Mouse (Mus musculus) limb, embryonic 14.5 days (tissue): ENCODE measurements at regions not wholly inside any gene's neighbourhood (a gene's known extent, or its start where the extent isn't known, plus 50 kb on each side); places are given as distances from the start of the nearest gene placed in this dataset.

ENCODE experiments used
- ATAC-seq: fragments of 200-750 bp; cut with Nextera tagmentation; 2 replicates; pipeline ENCODE4 v1.8.0; 2017; ENCODE audit warnings: low read depth, moderate number of reproducible peaks, moderate TSS enrichment; ENCODE audit not compliant: low FRiP score
- DNase-seq: peaks from one replicate; pipeline ENCODE4 v3.0.0-alpha.2; 2015; ENCODE audit warnings: low spot score
- H3K27ac ChIP-seq: fragments of 300-500 bp; sonication (generic); replicated peaks from 2 replicates; pipeline ENCODE4 v1.5.1; 2014; ENCODE audit warnings: low read depth, mild to moderate bottlenecking, low read length, moderate library complexity, mixed read lengths
- H3K27me3 ChIP-seq: fragments of 300-500 bp; sonication (generic); 2 replicates; pipeline ENCODE4 v1.6.1; 2014; ENCODE audit warnings: low read length, mixed read lengths; ENCODE audit not compliant: control insufficient read depth, insufficient read depth
- H3K36me3 ChIP-seq: fragments of 300-500 bp; sonication (generic); 2 replicates; pipeline ENCODE4 v1.6.1; 2014; ENCODE audit warnings: mild to moderate bottlenecking, low read length, moderate library complexity, mixed read lengths; ENCODE audit not compliant: control insufficient read depth, insufficient read depth
- H3K4me1 ChIP-seq: fragments of 300-500 bp; sonication (generic); 2 replicates; pipeline ENCODE4 v1.6.1; 2014; ENCODE audit warnings: antibody characterized with exemption, low read length, mixed read lengths; ENCODE audit not compliant: control insufficient read depth, insufficient read depth
- H3K4me2 ChIP-seq: fragments of 300-500 bp; sonication (generic); replicated peaks from 2 replicates; pipeline ENCODE4 v1.6.1; 2014; ENCODE audit warnings: low read depth, mild to moderate bottlenecking, low read length, moderate library complexity; ENCODE audit not compliant: severe bottlenecking
- H3K4me3 ChIP-seq: fragments of 300-500 bp; sonication (generic); replicated peaks from 2 replicates; pipeline ENCODE4 v1.5.1; 2014; ENCODE audit warnings: low read length
- H3K9ac ChIP-seq: fragments of 300-500 bp; sonication (generic); 2 replicates; pipeline ENCODE4 v1.6.1; 2014; ENCODE audit warnings: mild to moderate bottlenecking, low read depth, low read length, moderate library complexity; ENCODE audit not compliant: severe bottlenecking
- H3K9me3 ChIP-seq: fragments of 300-500 bp; sonication (generic); 2 replicates; pipeline ENCODE4 v1.6.1; 2016; ENCODE audit warnings: low read length; ENCODE audit not compliant: control insufficient read depth
- POLR2A ChIP-seq: fragments of 200-500 bp; IDR thresholded peaks from 2 replicates; pipeline ENCODE4 v1.8.0; 2012; ENCODE audit warnings: inconsistent platforms, mild to moderate bottlenecking, moderate library complexity, borderline replicate concordance; ENCODE audit not compliant: insufficient read depth, insufficient read length; ENCODE audit errors: extremely low read depth
- whole genome bisulfite sequencing: fragments of 180-500 bp; shearing (Covaris S2); extraction: QIAGEN DNeasy Blood & Tissue Kit; methylation state at CpG from one replicate; pipeline ENCODE4 v1.1.7; 2014; 5-methylcytosine and 5-hydroxymethylcytosine counted together

DNA sequence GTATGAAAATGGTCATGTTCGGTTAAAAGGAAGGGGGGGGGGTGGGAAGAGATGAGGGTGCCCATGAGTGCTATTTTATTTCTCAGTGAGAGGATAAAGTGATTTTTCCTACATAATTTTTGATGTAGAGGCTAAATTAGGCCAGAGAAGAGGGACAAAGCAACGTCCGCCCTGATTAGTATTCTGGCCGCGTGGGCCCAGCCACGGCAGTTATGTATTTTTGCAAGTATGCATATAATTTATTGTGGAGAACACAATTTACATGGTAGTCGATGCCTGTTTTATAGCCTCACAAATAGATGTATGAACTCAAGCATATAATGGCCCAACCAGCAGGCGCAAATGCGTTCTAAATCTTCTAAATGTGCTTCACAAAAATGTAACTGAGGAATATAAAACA is 132.8 kb downstream of the Mrm1 start:
- no peak for TF ChIP-seq POLR2A

DNA sequence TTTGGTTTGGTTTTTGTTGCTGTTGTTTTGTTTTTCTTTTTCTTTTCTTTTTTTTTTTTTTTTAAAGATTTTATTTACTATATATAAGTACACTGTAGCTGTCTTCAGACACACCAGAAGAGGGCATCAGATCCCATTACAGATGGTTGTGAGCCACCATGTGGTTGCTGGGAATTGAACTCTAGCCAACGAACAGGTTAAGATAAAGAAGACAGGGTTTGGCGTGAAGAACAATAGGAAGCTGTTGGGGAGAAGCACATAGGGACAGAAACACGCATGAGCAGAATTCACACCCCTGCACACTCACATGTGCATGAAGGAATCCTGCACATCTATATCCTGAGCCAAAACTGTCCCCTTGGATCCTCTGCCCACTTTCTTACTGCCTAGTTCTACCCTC is 135.0 kb downstream of the Mrm1 start:
- Histone ChIP-seq H3K36me3 (no peaks in the 10 kb centered on the region), H3K9ac (no peak overlapping the region), H3K9me3 (no peaks in the 10 kb centered on the region), H3K27me3 (no peaks in the 10 kb centered on the region), H3K27ac (no peak overlapping the region), H3K4me2 (no peak overlapping the region), H3K4me3 (no peak overlapping the region), H3K4me1 (no peaks in the 10 kb centered on the region)
- DNase-seq (no peak), ATAC-seq (no peak)
- TF ChIP-seq POLR2A, result no peak
- 91% methylated on average over 3 of the region's 3 CpGs for WGBS

More for the DNA sequence above, 132.8 kb downstream of the Mrm1 start:
- no peaks in the 10 kb centered on the region for H3K9me3 ChIP-seq
- no peaks in the 10 kb centered on the region for H3K4me1 ChIP-seq
- ATAC-seq, result no peak
- no peak overlapping the region for H3K4me2 ChIP-seq
- H3K27ac ChIP-seq, result no peak overlapping the region
- no peak overlapping the region for H3K9ac ChIP-seq
- no peaks in the 10 kb centered on the region for H3K27me3 ChIP-seq
- DNase-seq, result no peak
- 83% methylated on average over 9 of the region's 9 CpGs for WGBS
- no peak overlapping the region for H3K4me3 ChIP-seq
- no peaks in the 10 kb centered on the region for H3K36me3 ChIP-seq

DNA sequence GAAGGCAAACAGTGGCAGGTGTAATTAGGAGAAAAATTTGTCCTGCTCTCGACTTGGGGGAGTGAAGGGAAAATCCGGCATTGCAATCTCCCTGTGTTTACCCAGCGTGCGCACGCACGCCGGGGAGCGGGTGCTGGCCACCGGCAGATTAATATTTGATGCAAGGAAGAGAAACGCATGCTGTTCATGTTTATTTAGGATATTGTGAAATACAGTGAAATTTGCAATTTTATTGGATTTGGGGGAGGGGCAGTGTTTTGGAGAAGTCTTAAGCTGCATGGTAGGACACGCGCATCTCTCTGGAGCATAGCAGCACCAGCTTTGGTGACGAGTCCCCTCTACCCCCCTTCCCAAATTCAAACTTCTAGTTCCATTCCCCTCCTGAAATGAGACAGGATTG is 136.4 kb downstream of the Mrm1 start:
- Histone ChIP-seq H3K27me3 (no peaks in the 10 kb centered on the region), H3K4me1 (no peaks in the 10 kb centered on the region), H3K4me2 (no peak overlapping the region), H3K4me3 (no peak overlapping the region), H3K36me3 (no peaks in the 10 kb centered on the region), H3K9ac (no peak overlapping the region), H3K9me3 (no peaks in the 10 kb centered on the region), H3K27ac (no peak overlapping the region)
- ATAC-seq (no peak), DNase-seq (no peak)
- TF ChIP-seq POLR2A, result no peak
- 87% methylated on average over 13 of the region's 13 CpGs for WGBS

DNA sequence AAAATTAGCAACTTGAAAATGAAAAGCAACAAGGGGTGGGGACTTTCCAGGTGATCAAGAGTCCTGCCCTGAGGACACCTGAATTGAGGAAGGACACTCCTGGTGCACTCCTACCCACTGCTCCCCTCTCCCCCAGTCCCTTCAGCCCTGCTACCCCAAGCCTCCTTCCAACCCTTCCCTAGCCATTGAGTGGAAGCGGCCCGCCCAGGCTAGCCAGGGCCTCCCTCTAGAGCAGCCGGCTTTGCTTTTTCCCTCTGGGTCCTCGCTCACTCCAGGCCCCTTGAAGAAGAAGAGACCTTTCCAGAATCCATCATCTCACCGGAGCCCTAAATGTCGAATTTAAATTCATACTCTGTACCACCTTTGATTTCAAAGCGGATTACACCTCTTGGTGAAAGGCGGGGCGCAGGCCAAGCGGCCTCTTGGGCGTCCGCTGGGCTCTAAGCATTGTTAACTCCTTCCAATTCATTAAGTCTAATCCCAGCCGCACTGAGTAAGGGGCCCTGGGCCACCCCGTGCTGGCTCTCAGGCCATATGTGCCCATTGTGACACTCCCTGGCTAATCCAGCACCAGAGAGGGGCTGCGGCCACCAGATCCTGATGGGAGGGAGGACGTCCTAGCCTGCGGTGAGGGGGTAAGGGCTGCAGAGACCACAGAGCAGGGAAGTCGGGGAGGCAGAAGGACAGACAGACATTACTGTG is 142.8 kb downstream of the Mrm1 start:
- H3K9me3 ChIP-seq, result no peaks in the 10 kb centered on the region
- WGBS, result 32% methylated on average over 18 of the region's 18 CpGs
- H3K4me1 ChIP-seq, result no peaks in the 10 kb centered on the region
- DNase-seq, result no peak
- no peak overlapping the region for H3K4me2 ChIP-seq
- TF ChIP-seq POLR2A, result no peak
- ATAC-seq, result no peak
- H3K36me3 ChIP-seq, result no peaks in the 10 kb centered on the region
- no peaks in the 10 kb centered on the region for H3K27me3 ChIP-seq
- no peak overlapping the region for H3K9ac ChIP-seq
- H3K4me3 ChIP-seq, result no peak overlapping the region
- no peak overlapping the region for H3K27ac ChIP-seq

GRCm38 (mm10) chr11:84672841-84673473 is 146.4 kb downstream of the Mrm1 start:
- no peaks in the 10 kb centered on the region for H3K27me3 ChIP-seq
- no peaks in the 10 kb centered on the region for H3K4me1 ChIP-seq
- no peak for TF ChIP-seq POLR2A
- DNase-seq, result no peak
- no peak overlapping the region for H3K4me2 ChIP-seq
- no peak overlapping the region for H3K4me3 ChIP-seq
- WGBS, result 29% methylated on average over 18 of the region's 18 CpGs
- H3K27ac ChIP-seq, result no peak overlapping the region
- no peak overlapping the region for H3K9ac ChIP-seq
- ATAC-seq, result no peak
- H3K9me3 ChIP-seq, result no peaks in the 10 kb centered on the region
- H3K36me3 ChIP-seq, result no peaks in the 10 kb centered on the region
